Mouse (Mus musculus) neural tube, embryonic 15.5 days (tissue): ENCODE data around the gene Gm49354. TPM values are rescaled to one million over a fixed set of nuclear protein-coding genes. Genes with fewer than 3 reads are reported as not detected.

Source experiments
- ATAC-seq: fragments of 200-750 bp; cut with Nextera tagmentation; 2 replicates; pipeline ENCODE4 v1.8.0; 2017; ENCODE audit warnings: mild to moderate bottlenecking, moderate TSS enrichment, moderate library complexity; ENCODE audit not compliant: low FRiP score
- H3K27ac ChIP-seq: fragments of 300-500 bp; sonication (generic); replicated peaks from 2 replicates; pipeline ENCODE4 v1.5.1; 2015; ENCODE audit warnings: mild to moderate bottlenecking, inconsistent platforms
- H3K27me3 ChIP-seq: fragments of 300-500 bp; sonication (generic); replicated peaks from 2 replicates; pipeline ENCODE4 v1.6.1; 2015; ENCODE audit warnings: inconsistent platforms
- H3K36me3 ChIP-seq: fragments of 300-500 bp; sonication (generic); 2 replicates; pipeline ENCODE4 v1.6.1; 2015; ENCODE audit warnings: inconsistent platforms
- H3K4me1 ChIP-seq: fragments of 300-500 bp; sonication (generic); 2 replicates; pipeline ENCODE4 v1.6.1; 2015; ENCODE audit warnings: inconsistent platforms
- H3K4me2 ChIP-seq: fragments of 300-500 bp; sonication (generic); 2 replicates; pipeline ENCODE4 v1.6.1; 2015; ENCODE audit warnings: inconsistent platforms, mild to moderate bottlenecking, moderate library complexity
- H3K4me3 ChIP-seq: fragments of 300-500 bp; sonication (generic); replicated peaks from 2 replicates; pipeline ENCODE4 v1.5.1; 2015; ENCODE audit warnings: mild to moderate bottlenecking, inconsistent platforms
- H3K9ac ChIP-seq: fragments of 300-500 bp; sonication (generic); replicated peaks from 2 replicates; pipeline ENCODE4 v1.6.1; 2015; ENCODE audit warnings: mild to moderate bottlenecking, inconsistent platforms
- H3K9me3 ChIP-seq: fragments of 300-500 bp; sonication (generic); replicated peaks from 2 replicates; pipeline ENCODE4 v1.6.1; 2016; ENCODE audit warnings: inconsistent platforms
- WGBS: fragments of 180-500 bp; shearing (Covaris S2); methylation state at CpG from one replicate; pipeline ENCODE4 v1.1.7; 2015; ENCODE audit warnings: mixed read lengths; 5-methylcytosine and 5-hydroxymethylcytosine counted together
- polyA plus RNA-seq: library from polyadenylated mRNA; unstranded; fragments of >200 nt; fragmentation: Nextera tagmentation; extraction: Ambion mirVana; gene quantifications from 2 replicates; pipeline ENCODE4 v1.2.1, GENCODE M21; 2015

Gene Gm49354
- polyA plus RNA-seq = not detected in 2 replicates

DNA sequence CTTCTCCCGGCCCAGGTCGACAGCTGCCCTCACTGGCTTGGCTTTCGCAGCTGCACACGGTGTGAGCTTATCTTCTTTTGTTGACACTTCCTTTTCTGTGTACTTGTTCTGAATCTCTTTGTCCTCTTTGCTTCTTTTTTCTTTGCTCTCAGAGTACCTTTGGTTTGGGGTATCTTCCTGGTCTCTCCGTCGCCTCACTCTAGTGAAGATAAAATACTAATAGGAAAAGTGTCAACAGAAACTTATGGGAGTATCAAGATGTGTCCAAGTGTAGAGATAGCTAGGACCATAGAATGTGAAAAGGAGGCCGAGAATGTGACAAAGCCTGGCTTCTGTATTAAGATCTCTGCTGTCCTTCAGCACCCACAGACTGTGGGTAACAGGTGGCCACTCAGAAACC is at the start of gene Gm49354:
Gene Gm49354, minus strand, starts transcription at position 101 of the 400 bp plus-strand sequence.
- Histone ChIP-seq H3K9me3 (no peaks in the 10 kb centered on the region), H3K27me3 (no peaks in the 10 kb centered on the region), H3K27ac (no peak within 1 kb of the TSS), H3K4me1 (no peaks in the 10 kb centered on the region), H3K4me3 (no peak within 1 kb of the TSS), H3K9ac (no peak within 1 kb of the TSS), H3K4me2 (no peak within 1 kb of the TSS), H3K36me3 (peaks cover 98% of the 10 kb centered on the region)
- 94% methylated on average over 7 of the region's 7 CpGs for WGBS
- ATAC-seq = no peak

DNA sequence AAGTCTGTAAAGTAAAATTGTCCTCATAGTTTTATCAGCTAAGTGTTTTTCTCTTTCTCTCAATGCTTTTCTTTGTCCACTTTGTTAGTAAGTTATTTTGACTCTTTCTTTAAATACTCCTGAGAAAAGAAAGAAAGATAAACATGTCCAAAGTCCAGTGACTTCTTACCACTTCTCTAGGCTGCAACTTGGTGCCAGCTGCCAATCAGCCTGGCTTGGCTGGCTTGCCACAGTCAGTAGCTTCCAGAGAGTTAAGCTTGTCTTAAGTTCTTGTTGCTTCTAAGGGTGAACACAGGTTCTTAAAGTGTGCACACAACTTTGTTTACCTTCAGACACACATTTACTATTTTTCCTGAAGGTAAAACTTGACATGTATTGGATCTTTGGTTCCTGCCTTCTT is 43.9 kb upstream of the Gm49354 start:
- H3K4me1 ChIP-seq = peaks cover 11% of the 10 kb centered on the region
- H3K9ac ChIP-seq = no peak overlapping the region
- H3K4me3 ChIP-seq = no peak overlapping the region
- ATAC-seq = no peak
- H3K36me3 ChIP-seq = no peaks in the 10 kb centered on the region
- H3K27me3 ChIP-seq = no peaks in the 10 kb centered on the region
- H3K4me2 ChIP-seq = no peak overlapping the region
- H3K27ac ChIP-seq = no peak overlapping the region
- no peaks in the 10 kb centered on the region for H3K9me3 ChIP-seq

DNA sequence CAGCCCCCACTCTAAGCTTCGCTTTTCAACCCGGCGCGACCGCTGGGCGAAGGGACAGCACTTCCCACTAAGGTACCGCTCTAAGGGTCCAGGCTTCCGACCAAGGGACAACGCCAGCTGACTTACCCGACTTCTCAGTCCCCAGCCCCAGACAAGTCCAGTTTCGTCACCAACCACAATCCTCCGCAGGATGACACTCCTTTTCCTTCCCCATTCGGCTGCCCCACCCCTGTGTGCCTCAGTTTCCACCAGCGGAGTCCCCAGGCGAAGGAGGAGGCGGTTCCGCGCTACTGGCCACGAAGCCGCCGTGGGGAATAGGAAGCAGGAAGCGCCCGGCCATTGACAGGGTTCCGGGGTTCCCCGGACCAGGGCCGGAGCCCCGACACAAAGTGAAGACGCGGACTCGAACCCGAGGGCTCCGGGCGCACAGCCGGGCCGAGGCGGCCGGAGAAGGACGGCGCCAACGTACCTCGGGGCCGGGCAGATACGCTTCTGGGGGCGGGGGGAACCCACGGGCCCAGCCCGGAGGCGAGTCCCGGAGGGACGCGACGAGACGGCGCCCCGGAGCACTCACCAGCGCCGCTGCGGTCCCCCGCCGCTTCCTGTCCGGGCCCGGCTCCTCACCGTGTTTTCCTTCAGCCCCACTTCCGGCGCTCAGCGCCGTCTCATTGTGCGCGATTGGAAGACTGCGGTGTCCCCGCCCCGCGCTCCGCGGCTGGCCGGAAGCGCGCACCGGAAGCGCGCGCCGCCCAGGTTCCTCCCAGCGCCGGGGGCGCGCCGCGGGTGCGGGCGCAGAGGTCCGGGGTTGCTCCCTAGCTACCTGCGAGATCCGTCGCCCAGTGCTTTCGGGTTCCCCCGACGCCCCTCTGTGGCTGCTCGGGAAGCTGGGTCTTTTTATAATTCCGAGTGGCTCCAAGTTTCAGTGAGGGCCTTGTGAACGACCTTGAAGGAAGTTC is 40.7 kb upstream of the Gm49354 start, which contains the start of gene Tut7:
Gene Tut7, minus strand, starts transcription at position 641 of the 956 bp plus-strand sequence.
- peak within 1 kb of the TSS; percentile 92 for H3K27ac ChIP-seq
- under 1% methylated on average over 99 of the region's 100 CpGs for WGBS
- peak within 1 kb of the TSS; percentile 95 for H3K9ac ChIP-seq
- ATAC-seq = peak; percentile 96
- peaks cover 39% of the 10 kb centered on the region for H3K4me1 ChIP-seq
- 0 out of 2 replicates have a peak, but pooled peaks cover 2% of the 10 kb centered on the region for H3K36me3 ChIP-seq
- H3K4me3 ChIP-seq = peak within 1 kb of the TSS; percentile 98
- H3K27me3 ChIP-seq = no peaks in the 10 kb centered on the region
- no peaks in the 10 kb centered on the region for H3K9me3 ChIP-seq
- peak within 1 kb of the TSS; percentile 80 for H3K4me2 ChIP-seq

DNA sequence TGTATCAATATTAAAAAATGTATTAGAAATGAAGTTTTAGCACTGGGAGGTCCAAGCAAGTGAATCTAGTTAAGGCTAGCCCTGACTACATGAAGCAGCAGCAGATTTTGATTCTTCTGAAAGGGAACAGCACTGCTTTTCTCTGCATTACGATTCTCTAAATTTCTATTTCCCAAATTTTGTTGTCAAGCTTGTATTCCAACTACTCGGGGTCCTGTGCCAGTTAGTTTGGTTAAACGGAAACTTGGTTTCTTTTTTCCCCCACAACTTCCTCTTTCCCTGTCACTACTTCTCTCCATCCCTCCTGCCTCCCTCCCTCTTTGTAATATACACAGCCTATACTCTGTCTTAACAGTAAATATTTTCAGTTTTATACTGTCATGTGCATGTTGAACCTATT is 38.8 kb upstream of the Gm49354 start:
- Histone ChIP-seq H3K36me3 (peaks cover 13% of the 10 kb centered on the region), H3K4me1 (peaks cover 41% of the 10 kb centered on the region), H3K4me2 (peak overlapping the region; percentile 80), H3K9ac (0 out of 2 replicates have a peak overlapping the region, but pooled peaks have one; percentile 15), H3K9me3 (no peaks in the 10 kb centered on the region), H3K27me3 (no peaks in the 10 kb centered on the region), H3K4me3 (no peak overlapping the region), H3K27ac (no peak overlapping the region)
- 81% methylated on average over 3 of the region's 3 CpGs for WGBS
- ATAC-seq = no peak

DNA sequence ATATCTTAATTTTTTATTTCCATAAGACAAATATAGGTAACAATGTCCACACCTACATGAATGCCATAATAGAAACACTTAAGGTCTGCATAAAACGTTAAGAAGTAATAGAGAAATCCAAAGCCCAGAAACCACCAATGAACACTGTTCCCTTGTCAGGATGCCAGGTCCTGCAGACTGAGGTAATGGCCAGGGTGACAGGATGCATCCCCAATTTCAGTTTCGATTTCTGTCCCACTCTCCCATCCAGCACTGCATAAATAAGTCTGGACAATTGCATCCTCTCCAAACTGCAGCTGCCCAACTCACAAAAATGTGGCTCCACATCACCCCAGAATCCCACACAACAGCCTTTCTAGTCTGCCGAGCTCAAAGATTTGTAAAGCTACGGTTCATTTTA is 38.1 kb upstream of the Gm49354 start:
- 61% methylated on average over 4 of the region's 4 CpGs for WGBS
- Histone ChIP-seq H3K4me3 (no peak overlapping the region), H3K4me1 (peaks cover 41% of the 10 kb centered on the region), H3K36me3 (peaks cover 21% of the 10 kb centered on the region), H3K27ac (no peak overlapping the region), H3K9ac (no peak overlapping the region; the same call in 1 of the 2 replicates), H3K4me2 (peak overlapping the region; percentile 80), H3K27me3 (no peaks in the 10 kb centered on the region), H3K9me3 (no peaks in the 10 kb centered on the region)
- no peak for ATAC-seq

DNA sequence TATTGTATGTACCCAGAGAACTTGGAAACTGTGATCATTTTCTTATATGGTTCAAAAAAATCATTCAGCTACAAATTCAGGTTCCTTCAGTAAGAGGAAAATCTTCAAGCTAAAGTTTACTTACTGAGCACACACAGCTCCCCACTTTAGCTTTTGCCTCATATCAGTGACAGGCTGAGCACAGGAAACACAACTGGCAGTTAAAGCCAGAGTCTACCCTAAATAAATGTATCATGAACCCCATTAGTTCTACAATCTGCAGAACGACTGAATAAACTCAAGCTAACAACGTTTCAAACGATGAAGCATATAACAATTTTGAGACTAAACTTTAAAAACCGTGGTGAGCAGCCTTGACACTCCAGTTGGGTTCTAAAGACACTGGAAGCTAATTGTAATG is 35.3 kb upstream of the Gm49354 start:
- no peaks in the 10 kb centered on the region for H3K9me3 ChIP-seq
- WGBS = 91% methylated on average over 4 of the region's 4 CpGs
- ATAC-seq = no peak
- no peak overlapping the region for H3K4me3 ChIP-seq
- H3K4me2 ChIP-seq = no peak overlapping the region
- H3K9ac ChIP-seq = no peak overlapping the region
- H3K36me3 ChIP-seq = peaks cover 42% of the 10 kb centered on the region
- peaks cover 41% of the 10 kb centered on the region for H3K4me1 ChIP-seq
- no peak overlapping the region for H3K27ac ChIP-seq
- H3K27me3 ChIP-seq = no peaks in the 10 kb centered on the region

DNA sequence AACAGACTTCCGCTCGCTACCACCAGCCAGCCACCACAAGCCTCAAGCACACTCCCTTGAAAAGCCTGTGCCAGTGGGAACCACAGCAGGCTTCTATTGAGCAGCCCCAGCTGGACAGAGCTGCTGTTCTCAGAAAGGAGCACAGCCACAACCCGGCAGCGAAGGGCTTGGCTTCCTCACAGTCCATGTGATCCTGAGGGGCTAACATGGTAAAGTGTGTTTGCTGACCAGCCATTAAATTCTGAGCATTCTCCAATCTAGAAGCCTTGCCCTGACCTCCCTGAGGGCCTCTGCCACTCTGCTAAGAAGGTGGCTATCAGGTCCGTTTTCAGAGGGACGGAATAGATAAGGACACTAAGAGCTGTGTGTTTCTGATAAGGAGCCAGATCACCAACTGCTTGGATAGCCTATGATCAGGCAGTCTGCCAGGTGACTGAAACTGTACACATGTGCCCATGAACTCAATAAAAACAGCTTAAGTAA is 32.1 kb upstream of the Gm49354 start:
- H3K4me3 ChIP-seq = no peak overlapping the region
- H3K9me3 ChIP-seq = no peaks in the 10 kb centered on the region
- no peaks in the 10 kb centered on the region for H3K27me3 ChIP-seq
- no peak overlapping the region for H3K27ac ChIP-seq
- ATAC-seq = no peak
- H3K9ac ChIP-seq = no peak overlapping the region
- 82% methylated on average over 6 of the region's 6 CpGs for WGBS
- H3K4me2 ChIP-seq = no peak overlapping the region
- H3K4me1 ChIP-seq = peaks cover 12% of the 10 kb centered on the region
- H3K36me3 ChIP-seq = peaks cover 67% of the 10 kb centered on the region

DNA sequence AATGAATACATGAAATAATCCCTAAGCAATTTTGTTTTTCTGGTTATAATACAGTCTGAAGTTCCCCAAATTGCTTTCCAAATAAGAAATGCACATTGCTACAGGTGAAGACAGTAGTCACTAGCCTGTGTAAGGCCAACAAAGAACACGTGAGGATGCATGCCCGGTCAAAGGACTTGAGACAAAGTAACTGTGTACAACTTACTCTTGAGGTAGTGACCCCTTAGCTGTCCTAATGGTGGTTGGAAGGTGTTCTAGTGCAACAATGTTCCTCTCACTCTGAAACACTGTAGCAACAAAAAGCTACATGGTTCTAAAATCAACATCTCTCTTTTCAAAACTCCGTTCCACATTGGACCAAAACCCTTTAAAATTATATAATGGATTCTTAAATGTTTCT is 29.5 kb upstream of the Gm49354 start:
- H3K4me1 ChIP-seq = no peaks in the 10 kb centered on the region
- H3K4me2 ChIP-seq = no peak overlapping the region
- no peaks in the 10 kb centered on the region for H3K9me3 ChIP-seq
- no peaks in the 10 kb centered on the region for H3K27me3 ChIP-seq
- H3K9ac ChIP-seq = no peak overlapping the region
- H3K27ac ChIP-seq = no peak overlapping the region
- no peak for ATAC-seq
- peaks cover 86% of the 10 kb centered on the region for H3K36me3 ChIP-seq
- 93% methylated on average over 3 of the region's 3 CpGs for WGBS
- no peak overlapping the region for H3K4me3 ChIP-seq

DNA sequence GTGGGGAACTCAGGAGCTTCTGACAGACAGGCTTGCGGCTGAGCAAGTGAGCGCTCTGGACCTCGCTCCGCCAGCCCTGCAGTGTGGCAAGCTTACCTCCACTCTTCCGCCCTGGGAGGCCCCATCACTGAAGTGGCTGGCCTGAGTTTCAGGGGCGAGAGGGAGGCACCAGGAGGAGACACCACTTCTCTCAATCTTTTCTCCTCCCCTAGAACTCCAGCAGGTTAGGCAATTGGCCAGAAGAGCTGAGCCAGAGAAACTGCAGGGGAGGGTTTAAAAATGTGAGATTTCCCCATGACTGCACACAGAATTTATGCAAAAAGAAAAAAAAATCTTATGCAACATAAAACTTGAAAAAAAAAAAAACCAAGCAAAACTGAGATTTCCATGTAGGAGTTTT is 19.0 kb upstream of the Gm49354 start:
- Histone ChIP-seq H3K9me3 (no peaks in the 10 kb centered on the region), H3K4me1 (no peaks in the 10 kb centered on the region), H3K27me3 (no peaks in the 10 kb centered on the region), H3K36me3 (peaks cover 96% of the 10 kb centered on the region), H3K27ac (no peak overlapping the region), H3K9ac (no peak overlapping the region), H3K4me2 (no peak overlapping the region), H3K4me3 (no peak overlapping the region)
- no peak for ATAC-seq
- WGBS = 95% methylated on average over 6 of the region's 6 CpGs

DNA sequence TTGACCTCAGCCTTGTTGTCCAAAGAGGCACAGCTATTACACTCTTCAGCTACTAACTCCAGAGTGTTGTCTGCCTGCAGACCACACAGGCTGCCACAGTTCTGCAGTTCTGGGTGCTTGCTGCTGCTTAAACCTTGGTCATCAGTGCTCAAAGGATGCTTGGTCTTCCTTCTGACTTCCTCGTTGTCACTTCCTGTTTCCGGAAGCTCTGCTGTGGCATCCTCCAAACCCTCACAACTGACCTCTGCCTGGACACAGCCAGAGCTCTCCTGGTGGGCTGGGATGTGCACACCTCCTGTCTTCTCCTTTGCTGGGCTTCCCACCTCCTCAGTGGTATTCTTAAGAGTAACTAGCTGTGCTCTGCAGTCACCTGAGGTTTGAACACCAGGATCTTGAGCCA is 18.0 kb upstream of the Gm49354 start:
- Histone ChIP-seq H3K27ac (no peak overlapping the region), H3K27me3 (no peaks in the 10 kb centered on the region), H3K4me2 (no peak overlapping the region), H3K4me3 (no peak overlapping the region), H3K4me1 (no peaks in the 10 kb centered on the region), H3K36me3 (peaks cover 96% of the 10 kb centered on the region), H3K9ac (no peak overlapping the region), H3K9me3 (no peaks in the 10 kb centered on the region)
- ATAC-seq = no peak
- 98% methylated on average over 2 of the region's 2 CpGs for WGBS

DNA sequence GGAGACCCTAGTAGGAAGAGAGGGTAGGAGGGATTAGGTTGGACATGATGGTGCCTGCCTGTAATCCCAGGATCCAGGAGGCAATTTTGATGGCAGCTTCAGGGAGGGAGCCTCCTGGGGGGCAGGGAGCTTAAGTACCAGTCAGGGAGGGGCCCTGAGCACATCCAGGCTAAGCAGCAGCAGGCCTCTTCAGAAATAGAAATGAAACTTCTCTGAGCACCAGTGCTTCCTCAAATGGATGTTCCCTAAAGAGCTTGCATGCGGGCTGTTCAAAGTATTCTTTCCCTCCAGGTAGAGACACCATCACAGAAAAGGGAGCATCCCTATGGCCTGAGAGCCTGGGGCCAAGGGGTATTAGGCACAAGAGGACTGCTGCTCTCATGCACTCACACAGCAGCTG is 16.3 kb upstream of the Gm49354 start:
- Histone ChIP-seq H3K4me3 (no peak overlapping the region), H3K36me3 (peaks cover 95% of the 10 kb centered on the region), H3K4me2 (no peak overlapping the region), H3K27ac (no peak overlapping the region), H3K4me1 (no peaks in the 10 kb centered on the region), H3K9me3 (no peaks in the 10 kb centered on the region), H3K9ac (no peak overlapping the region), H3K27me3 (no peaks in the 10 kb centered on the region)
- 94% methylated on average over 1 of the region's 1 CpGs for WGBS
- ATAC-seq = no peak

DNA sequence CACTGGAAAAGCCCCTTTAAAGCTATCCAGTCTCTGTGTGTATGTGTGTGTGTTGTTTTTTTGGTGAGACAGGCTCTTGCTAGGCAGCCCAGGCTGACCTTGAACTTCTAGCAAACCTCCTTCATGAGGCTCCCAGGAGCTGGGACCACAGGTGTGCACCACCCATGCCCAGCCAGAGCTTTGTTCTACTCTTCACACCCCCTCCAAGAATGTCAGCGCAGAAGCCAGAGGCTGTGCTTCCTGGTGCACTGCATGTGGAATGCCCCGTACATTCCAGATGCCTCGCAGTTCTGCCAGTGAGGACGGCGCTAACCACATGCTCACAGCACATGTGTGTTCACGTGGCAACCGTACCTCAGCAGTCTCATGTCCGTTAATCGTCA is 14.4 kb upstream of the Gm49354 start:
- no peak for ATAC-seq
- H3K4me2 ChIP-seq = no peak overlapping the region
- H3K27me3 ChIP-seq = no peaks in the 10 kb centered on the region
- WGBS = 95% methylated on average over 9 of the region's 9 CpGs
- peaks cover 92% of the 10 kb centered on the region for H3K36me3 ChIP-seq
- no peaks in the 10 kb centered on the region for H3K9me3 ChIP-seq
- no peaks in the 10 kb centered on the region for H3K4me1 ChIP-seq
- H3K27ac ChIP-seq = no peak overlapping the region
- no peak overlapping the region for H3K9ac ChIP-seq
- H3K4me3 ChIP-seq = no peak overlapping the region
